8 mouse cellular contexts compared by ENCODE assay signal in genomic region chr8:47974963-47975314, GRCm38 (mm10). TPM values are rescaled to one million over a fixed set of nuclear protein-coding genes. Genes with fewer than 3 reads are reported as not detected.
A peak's percentile ranks its signal among the peaks of the same experiment; 100 is the strongest.
DNase-seq lines count a peak whose midpoint lies in the region; ATAC-seq and TF ChIP-seq lines count a peak whose summit lies in the region.
"Had no signal": no experiment of that assay in that cellular context is flagged by ENCODE, and none has a peak within 500 bp of the region (broad histone marks: within the 10 kb centered on the region; RNA-seq: fewer than 3 reads in every experiment).

No protein-coding gene starts in this region.

- ATAC-seq in lung, embryonic 14.5 days (ENCODE audit: insufficient read depth) = peak; percentile 33
- no peak; the same call in none of the 2 replicates for ATAC-seq in forebrain, embryonic 16.5 days
- ATAC-seq in liver, embryonic 12.5 days = no peak
- no peak for ATAC-seq in stomach, embryonic 15.5 days (ENCODE audit: insufficient read depth, low FRiP score, low read depth)

- no peak for TF ChIP-seq POLR2A in thymus, adult 2 months (IDR thresholded peaks at IDR 0.05; ENCODE audit: control insufficient read depth, extremely low read depth, insufficient read depth, low read length, poor library complexity)

- H3K27ac ChIP-seq in lung, embryonic 14.5 days (ENCODE audit: low read depth) = peak overlapping the region; percentile 21; the same call in 1 of the 2 replicates
- no peak overlapping the region for H3K27ac ChIP-seq in forebrain, embryonic 16.5 days (ENCODE audit: low read length)
- H3K27ac ChIP-seq in liver, embryonic 12.5 days = no peak overlapping the region
- peak overlapping the region; percentile 7; the same call in 1 of the 2 replicates for H3K27ac ChIP-seq in stomach, embryonic 15.5 days
- H3K27ac ChIP-seq in thymus, adult 2 months (ENCODE audit: control insufficient read depth, insufficient read depth, low read length) = no peak overlapping the region
- H3K27ac ChIP-seq: macrophage had no signal

- TF ChIP-seq CTCF in lung, embryonic 14.5 days (IDR thresholded peaks at IDR 0.05; ENCODE audit: low read depth) = no peak
- TF ChIP-seq CTCF in thymus, adult 2 months (IDR thresholded peaks at IDR 0.05; ENCODE audit: borderline replicate concordance, control insufficient read depth, extremely low read depth, insufficient read depth, low read length, poor library complexity) = no peak

- peak overlapping the region; percentile 16 for H3K4me3 ChIP-seq in lung, embryonic 14.5 days (ENCODE audit: low read depth, low read length)
- H3K4me3 ChIP-seq in forebrain, embryonic 16.5 days (replicated peaks; ENCODE audit: low read length) = peak overlapping the region; percentile 34
- H3K4me3 ChIP-seq in liver, embryonic 12.5 days = peak overlapping the region; percentile 20; the same call in 1 of the 2 replicates
- peak overlapping the region; percentile 26 for H3K4me3 ChIP-seq in stomach, embryonic 15.5 days (replicated peaks)
- no peak overlapping the region for H3K4me3 ChIP-seq in thymus, adult 2 months (ENCODE audit: control insufficient read depth, insufficient read depth, low read length)

- H3K4me1 ChIP-seq in lung, embryonic 14.5 days (ENCODE audit: insufficient read depth) = peaks cover 5% of the 10 kb centered on the region; the same call in 1 of the 2 replicates
- H3K4me1 ChIP-seq in forebrain, embryonic 16.5 days (replicated peaks; ENCODE audit: control insufficient read depth, insufficient read depth, low read length) = peaks cover 12% of the 10 kb centered on the region
- peaks cover 8% of the 10 kb centered on the region; the same call in 1 of the 2 replicates for H3K4me1 ChIP-seq in liver, embryonic 12.5 days
- 0 out of 2 replicates have a peak, but pooled peaks cover 6% of the 10 kb centered on the region for H3K4me1 ChIP-seq in stomach, embryonic 15.5 days
- H3K4me1 ChIP-seq in thymus, adult 2 months (replicated peaks; ENCODE audit: control insufficient read depth, insufficient read depth, low read length) = no peaks in the 10 kb centered on the region

- 43% methylated on average over 7 of the region's 7 CpGs for WGBS in lung, embryonic 14.5 days
- 31% methylated on average over 7 of the region's 7 CpGs for WGBS in forebrain, embryonic 16.5 days
- 52% methylated on average over 7 of the region's 7 CpGs for WGBS in liver, embryonic 12.5 days (ENCODE audit: insufficient replicate concordance)
- 41% methylated on average over 7 of the region's 7 CpGs for WGBS in stomach, embryonic 15.5 days
- WGBS in thymus, adult 2 months = 73% methylated on average over 7 of the region's 7 CpGs

- peak overlapping the region; percentile 56 for H3K4me2 ChIP-seq in lung, embryonic 14.5 days
- H3K4me2 ChIP-seq in forebrain, embryonic 16.5 days (ENCODE audit: low read length) = peak overlapping the region; percentile 59
- peak overlapping the region; percentile 51 for H3K4me2 ChIP-seq in liver, embryonic 12.5 days
- H3K4me2 ChIP-seq in stomach, embryonic 15.5 days = peak overlapping the region; percentile 54

- no peak overlapping the region for H3K9ac ChIP-seq in lung, embryonic 14.5 days
- H3K9ac ChIP-seq in forebrain, embryonic 16.5 days (replicated peaks; ENCODE audit: low read depth, low read length) = no peak overlapping the region
- H3K9ac ChIP-seq in liver, embryonic 12.5 days = no peak overlapping the region
- H3K9ac ChIP-seq in stomach, embryonic 15.5 days = no peak overlapping the region

- no peaks in the 10 kb centered on the region for H3K27me3 ChIP-seq in lung, embryonic 14.5 days (ENCODE audit: insufficient read depth, low read length)
- no peaks in the 10 kb centered on the region for H3K27me3 ChIP-seq in forebrain, embryonic 16.5 days (replicated peaks; ENCODE audit: control insufficient read depth, insufficient read depth, low read length)
- no peaks in the 10 kb centered on the region for H3K27me3 ChIP-seq in liver, embryonic 12.5 days (replicated peaks)
- no peaks in the 10 kb centered on the region for H3K27me3 ChIP-seq in stomach, embryonic 15.5 days (replicated peaks)
- H3K27me3 ChIP-seq in thymus, adult 2 months (ENCODE audit: control insufficient read depth, insufficient read depth, low read length) = no peaks in the 10 kb centered on the region

- no peaks in the 10 kb centered on the region for H3K9me3 ChIP-seq in lung, embryonic 14.5 days (ENCODE audit: low read depth, low read length)
- H3K9me3 ChIP-seq in forebrain, embryonic 16.5 days (ENCODE audit: control insufficient read depth, low read length) = no peaks in the 10 kb centered on the region
- H3K9me3 ChIP-seq in liver, embryonic 12.5 days (replicated peaks) = no peaks in the 10 kb centered on the region
- H3K9me3 ChIP-seq in stomach, embryonic 15.5 days = no peaks in the 10 kb centered on the region

- 0 out of 2 replicates have a peak, but pooled peaks cover 5% of the 10 kb centered on the region for H3K36me3 ChIP-seq in lung, embryonic 14.5 days (ENCODE audit: insufficient read depth)
- no peaks in the 10 kb centered on the region for H3K36me3 ChIP-seq in forebrain, embryonic 16.5 days (ENCODE audit: control insufficient read depth, insufficient read depth)
- no peaks in the 10 kb centered on the region for H3K36me3 ChIP-seq in liver, embryonic 12.5 days
- H3K36me3 ChIP-seq in stomach, embryonic 15.5 days = 0 out of 2 replicates have a peak, but pooled peaks cover 2% of the 10 kb centered on the region
- no peaks in the 10 kb centered on the region for H3K36me3 ChIP-seq in thymus, adult 2 months (ENCODE audit: control insufficient read depth, insufficient read depth, low read length)

- no peak for DNase-seq in lung, embryonic 14.5 days
- no peak for DNase-seq in lung, postnatal 14 days
- no peak for DNase-seq in thymus, adult 2 months
- no peak for DNase-seq in cerebellum, adult 9-10 months

RNA-seq across cellular contexts. Expression of gene Wwc2, which starts 15.8 kb away (rescaled TPM):
- 16.6 and 17.1 TPM in 2 replicates for polyA plus RNA-seq in lung, embryonic 14.5 days (2014; fragmentation: Nextera tagmentation; extraction: Ambion mirVana)
- polyA plus RNA-seq in forebrain, embryonic 16.5 days (2015; fragmentation: Nextera tagmentation; extraction: Ambion mirVana) = 4.0 and 4.2 TPM in 2 replicates
- 4.7 and 5.0 TPM in 2 replicates for polyA plus RNA-seq in liver, embryonic 12.5 days (2016; fragmentation: Nextera tagmentation; extraction: Ambion mirVana)
- 10.4 and 10.5 TPM in 2 replicates for polyA plus RNA-seq in stomach, embryonic 15.5 days (2015; fragmentation: Nextera tagmentation; extraction: Ambion mirVana)
- 1.8 and 2.0 TPM in 2 replicates for polyA plus RNA-seq in thymus, adult 2 months (2012; rRNA removed)

Comparison
In these comparisons a context has a peak if more than half of its experiments do, and no peak if none do; other contexts are left out.
1. H3K27ac ChIP-seq: peak in lung, embryonic 14.5 days (single experiment) and stomach, embryonic 15.5 days (single experiment); none in forebrain, embryonic 16.5 days (single experiment), liver, embryonic 12.5 days (single experiment) and thymus, adult 2 months (single experiment).
2. Peak in every context shown above with its lines, with median percentiles within 50 percentile points of each other: H3K4me2 ChIP-seq.